Mouse (Mus musculus) common myeloid progenitor, adult 5-6 weeks (primary cell): ENCODE measurements around the gene Dusp12. TPM values are rescaled to one million over a fixed set of nuclear protein-coding genes. Genes with fewer than 3 reads are reported as not detected.

ENCODE experiments used
- ATAC-seq: replicated peaks from 2 replicates; pipeline ENCODE4 v1.8.0; 2016; ENCODE audit warnings: low read depth, mild to moderate bottlenecking, moderate TSS enrichment, inconsistent platforms; ENCODE audit not compliant: poor library complexity, severe bottlenecking
- total RNA-seq: library from RNA; stranded (forward); fragments of 200-1000, 187-1606 nt; gene quantifications from 2 replicates; pipeline ENCODE4 v1.2.3, GENCODE M21; 2017

Gene Dusp12
- total RNA-seq, 1 experiment from 2014 or later = 10.3 TPM

DNA sequence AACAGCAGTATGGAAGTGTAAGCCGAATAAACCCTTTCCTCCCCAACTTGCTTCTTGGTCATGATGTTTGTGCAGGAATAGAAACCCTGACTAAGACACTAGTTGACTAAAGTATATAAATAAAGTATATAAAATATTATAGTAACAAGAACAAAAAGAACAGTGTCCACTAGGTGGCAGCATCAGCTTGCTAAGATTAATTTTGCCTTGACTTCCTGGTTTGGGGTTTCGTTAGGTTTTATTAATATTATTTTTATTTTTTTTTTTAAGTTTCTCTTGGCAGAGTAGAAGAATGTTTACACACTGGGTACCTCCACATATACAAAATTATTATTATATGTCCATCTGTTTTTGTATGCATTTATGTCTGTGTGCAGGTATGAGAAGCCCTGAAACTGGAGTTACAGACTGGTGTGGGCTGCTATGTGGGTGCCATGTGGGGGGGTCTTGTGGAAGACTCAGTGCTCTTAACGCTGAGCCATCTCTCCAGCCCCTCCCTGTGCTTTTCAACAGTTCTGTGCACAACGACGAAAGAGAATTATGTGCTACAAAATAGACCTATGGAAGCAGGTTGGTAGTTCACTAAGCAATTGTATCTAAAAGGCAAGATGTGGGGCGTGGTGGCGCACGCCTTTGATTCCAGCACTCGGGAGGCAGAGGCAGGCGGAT lies 15.6 kb upstream of the Dusp12 start:
- ATAC-seq = peak; percentile 27; the same call in 1 of the 2 replicates

DNA sequence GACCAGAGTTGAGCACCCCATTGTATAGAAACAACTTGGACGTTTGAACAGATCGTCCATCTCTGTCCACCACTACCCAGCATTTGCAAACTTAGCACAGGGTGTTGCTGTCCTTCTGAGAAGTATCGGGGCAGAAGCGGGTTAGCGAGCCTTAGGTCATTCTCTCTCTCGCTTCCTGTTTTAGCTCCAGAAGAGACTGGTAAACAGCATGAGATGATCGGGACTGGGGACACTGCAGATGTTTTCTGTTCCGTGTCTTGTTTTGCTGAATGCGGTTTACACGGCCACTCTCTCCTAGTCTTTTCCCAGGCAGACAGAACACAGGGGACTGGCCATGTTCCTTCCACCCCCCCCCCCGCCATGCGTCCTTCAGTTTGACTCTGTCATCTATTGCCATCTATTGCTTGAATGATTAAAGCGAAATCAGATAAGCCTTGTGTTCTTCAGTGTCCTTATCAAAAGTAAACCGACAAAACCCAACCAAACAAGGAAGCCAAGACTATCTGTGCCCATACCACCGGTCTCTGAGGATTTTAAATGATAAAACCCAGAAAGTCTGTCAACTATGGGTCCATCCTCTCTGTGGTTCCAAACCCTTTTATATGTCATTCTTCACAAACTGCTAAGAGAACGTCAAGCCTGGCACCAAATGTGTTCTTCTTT lies 13.2 kb upstream of the Dusp12 start:
- no peak for ATAC-seq

DNA sequence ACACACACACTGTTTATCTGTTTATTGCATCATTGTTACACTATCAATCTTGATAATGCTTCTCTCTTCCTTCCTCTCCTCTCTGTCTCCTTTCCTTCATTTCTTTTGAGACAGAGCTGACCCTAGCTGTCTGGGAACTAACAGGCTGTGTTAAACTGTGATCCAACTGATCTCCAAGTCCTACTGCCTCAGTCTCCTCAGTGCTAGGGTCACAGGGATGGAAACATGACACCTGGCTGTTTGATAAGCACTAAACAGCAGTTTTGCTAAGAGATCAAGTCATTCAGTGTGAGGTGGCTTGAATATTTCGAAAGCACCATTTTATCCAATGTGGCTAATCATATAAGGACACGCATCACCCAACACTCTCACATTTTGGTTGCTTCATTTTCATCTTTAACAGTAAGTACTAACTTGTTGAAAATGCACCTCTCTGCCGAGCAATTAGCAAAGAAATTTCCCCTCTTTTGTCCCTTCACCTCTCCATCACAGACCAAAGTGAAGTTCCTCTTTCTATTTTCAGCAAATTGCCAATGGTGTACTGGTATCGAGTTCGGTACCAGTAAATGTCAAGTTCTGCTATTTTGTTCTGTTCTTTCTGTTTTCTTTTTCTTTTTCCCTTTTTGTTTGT lies 11.4 kb upstream of the Dusp12 start:
- ATAC-seq = no peak

DNA sequence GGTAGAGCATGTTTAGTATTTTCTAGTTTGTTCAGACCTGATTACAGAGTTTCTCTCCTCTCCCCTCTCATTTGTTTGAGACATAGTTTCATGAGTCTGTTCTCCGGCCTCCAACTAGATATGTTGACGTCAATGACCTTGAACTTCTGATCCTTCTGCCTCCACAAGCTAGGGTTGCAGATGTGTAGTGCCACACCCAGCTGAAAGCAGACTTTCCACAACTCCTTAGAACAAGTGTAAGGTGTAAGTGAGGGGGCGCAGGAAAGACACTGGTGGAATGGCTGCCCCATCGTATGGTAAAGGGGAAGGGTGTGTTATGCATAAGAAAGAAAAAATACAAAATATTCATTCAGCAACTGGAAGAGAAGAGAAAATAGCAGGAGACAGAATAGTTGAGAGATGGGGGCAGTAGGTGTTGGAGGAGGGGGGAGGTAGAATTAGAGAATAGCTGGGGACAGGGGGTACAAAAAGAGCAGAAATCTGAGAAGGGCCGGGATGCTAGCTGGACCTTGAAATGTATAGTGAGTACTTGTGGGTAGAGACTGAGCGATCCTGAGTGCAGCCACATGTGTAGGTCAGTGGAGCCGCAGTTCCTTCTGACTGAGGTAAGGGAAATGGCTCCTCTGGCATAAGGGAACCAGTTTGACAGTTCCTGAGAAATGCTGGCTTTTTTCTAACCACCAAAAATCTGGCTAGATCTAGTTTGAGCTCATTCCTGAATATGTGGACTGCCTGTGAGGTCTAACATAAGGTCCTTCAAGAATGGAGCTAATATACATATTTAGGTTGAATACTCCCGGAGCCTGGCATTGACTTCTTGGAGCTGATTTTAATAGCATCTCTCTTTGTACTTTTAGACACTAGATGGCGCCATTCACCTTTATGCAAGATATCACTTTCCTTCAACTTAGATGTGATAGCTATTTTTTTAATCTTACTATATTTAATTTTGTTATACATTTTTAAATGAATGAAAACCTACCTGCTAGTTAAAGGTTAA lies 9.6 kb upstream of the Dusp12 start:
- peak; percentile 64 for ATAC-seq

DNA sequence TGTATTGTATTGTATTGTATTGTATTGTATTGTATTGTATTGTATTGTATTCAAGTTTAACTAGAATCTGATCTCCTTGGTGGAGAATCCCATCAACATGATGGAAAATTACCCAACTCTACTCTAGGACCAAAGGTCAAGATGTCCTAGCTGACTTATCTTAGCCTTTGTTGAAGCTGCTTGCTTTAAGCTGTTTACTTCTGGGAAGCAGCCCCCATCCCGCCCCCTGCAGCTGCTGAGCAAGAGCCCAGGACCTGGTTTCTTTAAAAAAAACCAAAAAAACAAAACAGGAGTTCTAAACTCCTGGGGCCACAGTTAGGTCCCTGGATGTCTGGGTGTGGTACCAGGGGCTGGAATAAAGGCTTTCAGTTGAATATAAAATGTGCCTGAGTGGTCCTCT lies 6.9 kb upstream of the Dusp12 start:
- ATAC-seq = no peak

DNA sequence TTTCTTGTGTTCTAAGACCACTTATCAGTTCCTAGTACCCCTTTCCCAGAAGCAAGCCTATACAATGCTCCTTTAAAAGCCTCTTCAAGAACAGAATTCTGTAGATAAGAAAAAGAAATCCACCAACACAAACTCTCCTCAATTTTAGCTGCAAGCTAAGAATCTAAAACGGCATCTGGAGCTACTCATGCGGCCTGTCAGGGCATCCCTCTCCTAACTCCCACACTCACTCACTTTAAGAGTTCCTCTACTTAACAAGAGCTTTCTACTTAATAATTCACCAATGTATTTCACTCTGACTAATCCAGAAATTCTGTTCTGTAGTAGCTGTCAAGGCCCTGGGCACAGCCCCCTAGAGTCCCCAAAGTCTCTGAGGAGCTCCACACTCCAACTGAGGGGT lies 6.3 kb upstream of the Dusp12 start:
- no peak for ATAC-seq

DNA sequence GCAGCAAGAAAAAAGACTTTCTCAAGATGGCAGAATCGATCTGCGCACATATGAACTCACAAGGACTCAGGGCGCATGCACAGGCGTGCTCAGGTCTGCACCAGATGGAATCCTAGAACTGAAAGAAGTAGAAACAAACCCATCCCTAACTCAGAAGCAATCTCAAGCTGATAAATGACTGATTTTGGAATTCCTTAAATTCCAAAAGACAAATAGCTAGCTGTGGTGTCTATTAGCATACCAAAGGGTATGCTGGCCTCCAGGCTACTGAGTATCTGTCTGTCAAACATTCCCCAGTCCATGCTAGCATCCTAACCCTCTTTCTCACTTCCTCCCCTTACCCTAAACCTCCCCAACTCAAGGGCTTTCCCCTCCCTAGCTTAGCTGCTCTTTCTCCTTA lies 4.0 kb upstream of the Dusp12 start:
- ATAC-seq = no peak

DNA sequence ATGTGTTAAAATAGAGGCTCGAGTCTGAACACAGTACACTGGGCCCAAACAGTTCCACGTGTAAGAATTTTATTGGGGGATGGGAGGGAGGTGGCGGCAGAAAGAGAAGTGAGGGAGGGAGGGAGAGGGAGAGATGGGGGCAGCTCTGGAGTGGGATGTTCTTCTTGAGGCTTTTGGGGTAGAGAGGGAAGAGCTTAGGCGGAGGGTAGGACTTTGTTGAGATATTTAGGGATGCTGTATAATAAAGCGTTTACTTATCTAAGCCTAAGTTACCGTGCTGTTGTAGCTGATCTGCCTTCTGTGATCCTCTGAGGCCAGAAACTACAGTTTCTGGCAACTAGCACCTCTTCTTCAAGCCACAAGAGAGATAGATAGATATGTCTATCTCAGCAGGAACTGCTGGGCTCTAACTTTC lies 711 bp upstream of the Dusp12 start:
- ATAC-seq = 0 out of 2 replicates have a peak, but pooled peaks have one; percentile 16

DNA sequence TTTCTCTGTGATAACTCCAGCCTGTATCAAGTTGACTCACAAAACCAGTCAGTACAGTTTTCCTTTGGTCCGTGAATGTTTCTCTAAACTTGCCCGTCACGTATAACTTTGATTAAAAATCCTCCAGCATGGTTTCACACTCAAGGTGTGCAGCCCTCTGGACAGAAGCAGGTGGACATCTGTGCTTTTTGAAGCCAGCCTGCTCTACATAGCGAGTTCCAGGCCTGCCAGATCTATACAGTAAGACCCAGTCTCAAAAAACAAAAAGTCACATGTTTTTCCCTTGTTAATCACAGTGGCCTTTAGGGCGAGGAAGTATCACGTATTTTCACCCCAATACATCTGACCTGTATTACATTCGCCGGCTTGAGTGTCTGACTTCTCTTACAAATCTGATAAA lies 950 bp downstream of the Dusp12 start:
- no peak for ATAC-seq

DNA sequence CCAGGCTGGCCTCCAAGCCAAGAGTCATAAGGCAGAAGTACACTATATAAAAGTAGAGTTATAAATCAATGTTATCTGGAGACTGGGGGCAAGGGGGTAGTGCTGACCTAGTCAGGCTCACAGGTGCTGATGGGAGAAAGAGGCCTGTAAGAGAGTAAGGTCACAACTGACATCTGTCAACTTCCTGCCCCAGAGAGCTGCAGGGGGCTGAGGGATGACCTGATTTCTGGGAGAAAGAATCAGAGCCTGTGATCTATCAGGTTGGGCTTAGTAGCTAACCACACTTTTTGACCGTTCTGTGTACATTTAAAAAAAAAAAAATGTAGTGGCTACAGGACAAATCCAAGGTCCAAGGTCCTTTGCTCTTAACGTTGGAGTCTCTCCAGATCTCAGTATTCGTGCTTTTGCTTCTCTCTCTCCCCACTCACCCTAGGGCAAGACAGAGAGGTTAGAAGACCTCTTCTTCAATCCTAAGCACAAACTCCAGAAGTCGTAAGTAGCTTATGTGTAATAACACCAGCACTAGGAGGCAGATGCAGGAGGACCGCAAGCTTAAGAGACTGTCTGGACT lies 2.3 kb downstream of the Dusp12 start:
- ATAC-seq = no peak

DNA sequence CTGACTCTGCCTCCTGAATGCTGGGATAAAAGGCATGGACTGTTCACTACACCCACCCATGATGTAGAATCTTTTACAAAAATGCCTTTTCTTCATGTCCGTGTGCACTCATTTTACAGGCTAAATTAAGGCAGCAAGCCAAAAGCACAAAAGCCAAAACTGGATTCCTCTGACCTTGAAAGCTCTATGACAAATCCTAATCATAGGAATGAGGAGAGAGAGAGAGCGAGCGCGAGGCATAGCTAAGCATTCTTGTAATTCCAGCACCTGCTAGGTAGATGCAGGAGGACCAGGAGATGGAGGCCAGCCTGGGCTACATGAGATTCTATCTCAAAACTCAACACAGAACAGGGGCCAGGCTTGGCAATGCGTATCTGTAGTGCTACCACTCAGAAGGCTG lies 8.4 kb downstream of the Dusp12 start:
- no peak for ATAC-seq

DNA sequence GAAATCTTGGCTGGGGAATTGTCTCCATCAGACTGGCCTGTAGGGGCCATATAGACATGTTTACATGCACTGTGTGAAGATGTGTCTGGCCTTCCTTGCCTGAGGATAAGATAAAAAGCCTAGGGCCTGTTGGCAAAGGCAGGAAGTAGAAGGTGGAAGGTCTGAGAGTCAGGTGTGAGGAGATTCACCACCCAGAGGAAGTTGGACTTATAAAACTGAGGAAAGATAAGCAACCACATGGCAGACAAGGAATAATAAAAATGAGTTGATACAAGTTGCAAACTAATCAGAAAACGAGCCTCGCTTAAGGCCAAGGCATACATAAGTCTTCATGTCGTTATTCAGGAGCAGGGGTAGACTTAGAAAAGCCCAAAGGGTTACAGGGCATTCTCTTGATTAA lies 9.7 kb downstream of the Dusp12 start:
- no peak for ATAC-seq

DNA sequence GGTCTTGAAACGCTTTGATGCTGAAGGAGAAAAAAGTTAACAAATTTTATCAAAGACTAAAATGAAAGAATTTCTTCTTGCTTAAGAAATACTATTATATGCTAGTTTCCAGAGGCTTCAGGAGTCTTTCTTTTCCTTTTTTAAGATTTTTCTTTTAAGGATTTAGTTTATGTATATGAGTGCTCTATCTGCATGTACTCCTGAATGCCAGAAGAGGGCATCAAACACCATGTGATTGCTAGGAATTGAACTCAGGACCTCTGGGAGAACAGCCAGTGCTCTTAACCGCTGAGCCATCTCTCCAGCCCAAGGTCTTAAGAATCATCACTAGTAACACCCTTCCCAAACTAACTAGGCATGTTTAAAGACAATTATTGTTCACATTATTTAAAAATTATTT lies 13.4 kb downstream of the Dusp12 start:
- no peak for ATAC-seq

DNA sequence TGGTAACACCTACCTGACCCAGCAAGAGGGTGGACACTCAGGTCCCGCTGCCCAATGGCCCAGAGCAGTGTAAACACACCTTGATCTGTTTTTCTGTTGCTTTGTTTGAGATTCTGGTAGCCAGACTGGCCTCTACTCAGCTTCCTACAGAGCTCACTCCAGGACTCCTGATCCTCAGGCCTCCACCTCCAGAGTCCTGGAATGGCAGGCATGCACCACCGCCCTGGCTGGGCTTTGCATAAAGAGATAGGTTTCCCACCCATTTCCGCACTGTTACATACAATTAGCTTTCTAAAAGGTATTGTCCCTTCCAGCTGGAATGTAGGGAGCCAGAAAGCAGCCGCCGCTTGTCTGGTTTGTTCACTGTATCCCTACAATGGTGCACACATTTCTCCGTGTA lies 13.9 kb downstream of the Dusp12 start:
- no peak for ATAC-seq

DNA sequence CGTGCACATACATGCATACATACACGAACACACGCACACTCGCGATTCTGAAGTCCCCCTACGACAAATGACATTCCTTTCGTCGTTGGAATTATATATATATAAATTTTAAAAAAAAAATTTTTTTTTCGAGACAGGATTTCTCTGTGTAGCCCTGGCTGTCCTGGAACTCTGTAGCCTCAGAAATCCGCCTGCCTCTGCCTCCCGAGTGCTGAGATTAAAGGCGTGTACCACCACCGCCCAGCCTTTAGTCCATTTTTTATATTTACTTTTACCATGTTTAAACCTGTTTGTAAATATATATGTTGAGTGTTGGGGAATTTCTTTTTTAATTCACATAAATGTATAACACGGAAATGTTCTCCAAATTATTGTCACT lies 16.4 kb downstream of the Dusp12 start:
- ATAC-seq = no peak

DNA sequence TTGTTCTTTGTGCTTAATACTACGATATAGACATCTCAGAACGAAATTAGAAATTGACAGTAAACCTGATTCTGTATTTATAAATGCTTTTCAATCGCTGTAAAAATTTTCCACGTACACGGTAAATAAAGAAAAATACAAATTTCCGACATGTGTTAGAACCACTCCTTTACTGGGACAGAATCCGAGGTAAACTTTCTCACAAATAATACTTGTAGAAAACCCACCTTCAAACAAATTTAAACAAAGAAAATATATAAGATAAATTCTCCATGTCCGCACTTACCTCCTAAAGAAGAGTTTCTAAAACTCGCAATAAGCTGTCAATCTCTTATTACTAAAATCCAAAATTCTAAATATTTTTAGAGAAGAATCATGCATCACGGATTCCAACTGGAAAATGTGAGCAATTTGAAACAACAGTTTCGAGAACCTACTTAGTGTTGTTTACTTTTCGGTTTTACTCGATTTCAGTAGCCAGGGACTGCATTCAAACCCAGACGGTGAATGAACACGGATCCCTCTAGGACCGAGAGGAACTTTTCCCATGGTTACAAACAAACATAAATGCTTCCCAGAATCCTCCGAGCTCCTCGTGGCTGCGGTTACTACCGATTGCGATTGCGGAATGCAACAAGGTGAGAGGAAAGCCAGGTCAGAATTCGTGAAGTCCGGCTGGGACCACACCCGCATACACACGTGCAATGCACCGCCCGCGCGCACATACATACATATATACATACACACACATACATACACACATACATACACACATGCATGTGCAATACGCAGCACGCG lies 17.0 kb downstream of the Dusp12 start:
- ATAC-seq = peak; percentile 71

DNA sequence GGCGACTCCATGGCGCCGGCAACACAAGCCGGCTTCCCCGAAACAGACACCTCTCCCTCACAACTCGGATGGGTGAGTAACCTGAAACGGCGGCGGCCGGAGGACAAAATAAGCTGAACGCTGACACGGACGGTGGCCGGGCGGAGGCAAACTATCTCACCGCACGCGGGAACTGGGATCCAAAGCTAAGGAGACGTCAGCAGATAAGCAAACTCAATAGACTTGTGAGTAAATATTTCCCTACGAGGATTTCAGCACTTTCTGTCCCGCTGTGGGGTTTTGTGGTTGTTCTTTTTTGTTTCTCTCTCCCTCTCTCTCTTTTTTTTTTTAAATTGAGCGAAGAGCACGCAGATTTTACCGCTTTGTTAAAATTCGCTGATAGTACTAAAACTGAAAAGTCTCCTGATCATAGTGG lies 17.6 kb downstream of the Dusp12 start, which contains the start of gene Atf6:
Atf6 (minus strand) TSS at position 81 of the 415 bp plus-strand sequence.
- peak; percentile 83 for ATAC-seq

DNA sequence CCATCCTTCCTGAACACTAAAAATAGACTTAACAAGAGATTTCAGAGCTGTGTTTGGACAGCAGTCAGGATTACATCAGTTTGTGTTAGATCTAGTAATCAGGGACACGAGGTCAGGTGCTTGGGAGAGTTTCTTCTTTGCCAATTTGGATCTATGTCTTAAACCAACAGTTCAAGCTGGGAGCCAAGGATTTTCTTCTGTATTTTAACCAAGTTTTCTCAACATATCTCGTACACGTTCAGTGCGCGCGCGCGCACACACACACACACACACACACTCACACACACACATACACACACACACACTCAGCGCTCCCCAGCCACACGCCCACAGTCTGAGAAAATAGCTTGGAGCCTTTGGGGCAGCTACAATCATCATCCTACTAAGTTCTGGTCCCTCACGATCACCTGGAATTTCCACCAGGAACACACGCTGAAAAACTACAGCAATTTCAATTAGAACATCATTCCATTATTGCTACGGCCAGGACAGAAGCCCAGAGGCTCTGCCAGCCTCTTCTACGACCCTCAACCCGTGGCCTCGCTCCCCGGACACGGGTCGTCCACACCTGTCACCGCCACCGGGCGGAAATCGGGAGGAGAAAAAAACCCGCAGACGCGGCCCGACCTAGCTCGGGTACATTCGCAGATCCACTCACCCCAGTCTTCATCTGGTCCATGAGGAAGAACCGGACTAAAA lies 18.2 kb downstream of the Dusp12 start:
- no peak; the same call in 1 of the 2 replicates for ATAC-seq
